Mouse (Mus musculus): ENCODE results near the gene Cdca5. TPM values are rescaled to one million over a fixed set of nuclear protein-coding genes. Genes with fewer than 3 reads are reported as not detected.

Gene Cdca5
- polyA plus RNA-seq, 1 experiment: 0.20 TPM

- Histone ChIP-seq H3K4me1 (ENCODE audit: control insufficient read depth, insufficient read depth, low read length) (0 out of 2 replicates have a peak, but pooled peaks cover 1% of the 10 kb centered on the region), H3K4me3 (replicated peaks; ENCODE audit: insufficient read depth, low read depth, low read length) (no peak overlapping the region), H3K27me3 (ENCODE audit: control insufficient read depth, insufficient read depth, low read length) (no peaks in the 10 kb centered on the region), H3K27ac (ENCODE audit: insufficient read depth, low read length) (no peak overlapping the region)
- DNase-seq: no peak
- TF ChIP-seq CTCF (IDR thresholded peaks at IDR 0.05; ENCODE audit: borderline replicate concordance, insufficient read depth, low read depth, low read length) (no peak), POLR2A (IDR thresholded peaks at IDR 0.05; ENCODE audit: borderline replicate concordance, insufficient read depth, low read length) (no peak)
- 94% methylated on average over 13 of the region's 13 CpGs for WGBS
Measured at GRCm38 (mm10) chr19:6088841-6089240, 4.1 kb downstream of the Cdca5 start.

- WGBS: 83% methylated on average over 7 of the region's 7 CpGs
- TF ChIP-seq POLR2A (IDR thresholded peaks at IDR 0.05; ENCODE audit: borderline replicate concordance, insufficient read depth, low read length): no peak
- TF ChIP-seq CTCF (IDR thresholded peaks at IDR 0.05; ENCODE audit: borderline replicate concordance, insufficient read depth, low read depth, low read length): no peak
- no peak within 1 kb of the TSS for H3K4me3 ChIP-seq (replicated peaks; ENCODE audit: insufficient read depth, low read depth, low read length)
Measured at GRCm38 (mm10) chr19:6094119-6094518, 9.3 kb downstream of the Cdca5 start, which contains the start of gene AC131692.1. AC131692.1 (plus strand) TSS chr19:6094419.

GRCm38 (mm10) chr19:6097847-6098246, 13.1 kb downstream of the Cdca5 start:
- Histone ChIP-seq H3K27me3 (ENCODE audit: control insufficient read depth, insufficient read depth, low read length) (no peaks in the 10 kb centered on the region), H3K4me1 (ENCODE audit: control insufficient read depth, insufficient read depth, low read length) (no peaks in the 10 kb centered on the region), H3K27ac (ENCODE audit: insufficient read depth, low read length) (no peak overlapping the region), H3K4me3 (replicated peaks; ENCODE audit: insufficient read depth, low read depth, low read length) (no peak overlapping the region)
- no peak for TF ChIP-seq POLR2A (IDR thresholded peaks at IDR 0.05; ENCODE audit: borderline replicate concordance, insufficient read depth, low read length)
- no peak for TF ChIP-seq CTCF (IDR thresholded peaks at IDR 0.05; ENCODE audit: borderline replicate concordance, insufficient read depth, low read depth, low read length)
- DNase-seq: no peak
- 84% methylated on average over 3 of the region's 3 CpGs for WGBS

More at GRCm38 (mm10) chr19:6094119-6094518, 9.3 kb downstream of the Cdca5 start, which contains the start of gene AC131692.1:
- Histone ChIP-seq H3K4me1 (ENCODE audit: control insufficient read depth, insufficient read depth, low read length) (no peaks in the 10 kb centered on the region), H3K27me3 (ENCODE audit: control insufficient read depth, insufficient read depth, low read length) (no peaks in the 10 kb centered on the region), H3K27ac (ENCODE audit: insufficient read depth, low read length) (no peak within 1 kb of the TSS)
- DNase-seq: no peak

GRCm38 (mm10) chr19:6101186-6101585, 16.4 kb downstream of the Cdca5 start:
- H3K27me3 ChIP-seq (ENCODE audit: control insufficient read depth, insufficient read depth, low read length): no peaks in the 10 kb centered on the region
- 75% methylated on average over 6 of the region's 6 CpGs for WGBS
- no peak overlapping the region for H3K27ac ChIP-seq (ENCODE audit: insufficient read depth, low read length)
- no peak overlapping the region for H3K4me3 ChIP-seq (replicated peaks; ENCODE audit: insufficient read depth, low read depth, low read length)
- H3K4me1 ChIP-seq (ENCODE audit: control insufficient read depth, insufficient read depth, low read length): no peaks in the 10 kb centered on the region
- TF ChIP-seq POLR2A (IDR thresholded peaks at IDR 0.05; ENCODE audit: borderline replicate concordance, insufficient read depth, low read length): no peak
- no peak for TF ChIP-seq CTCF (IDR thresholded peaks at IDR 0.05; ENCODE audit: borderline replicate concordance, insufficient read depth, low read depth, low read length)
- DNase-seq: no peak

GRCm38 (mm10) chr19:6102169-6102853, 17.5 kb downstream of the Cdca5 start:
- DNase-seq: no peak
- H3K4me3 ChIP-seq (replicated peaks; ENCODE audit: insufficient read depth, low read depth, low read length): no peak overlapping the region
- no peak overlapping the region for H3K27ac ChIP-seq (ENCODE audit: insufficient read depth, low read length)
- TF ChIP-seq POLR2A (IDR thresholded peaks at IDR 0.05; ENCODE audit: borderline replicate concordance, insufficient read depth, low read length) (no peak), CTCF (IDR thresholded peaks at IDR 0.05; ENCODE audit: borderline replicate concordance, insufficient read depth, low read depth, low read length) (no peak)
- H3K4me1 ChIP-seq (ENCODE audit: control insufficient read depth, insufficient read depth, low read length): no peaks in the 10 kb centered on the region
- H3K27me3 ChIP-seq (ENCODE audit: control insufficient read depth, insufficient read depth, low read length): no peaks in the 10 kb centered on the region
- WGBS: 68% methylated on average over 6 of the region's 6 CpGs

- WGBS: 88% methylated on average over 4 of the region's 4 CpGs
- H3K27me3 ChIP-seq (ENCODE audit: control insufficient read depth, insufficient read depth, low read length): no peaks in the 10 kb centered on the region
- no peak overlapping the region for H3K4me3 ChIP-seq (replicated peaks; ENCODE audit: insufficient read depth, low read depth, low read length)
- TF ChIP-seq CTCF (IDR thresholded peaks at IDR 0.05; ENCODE audit: borderline replicate concordance, insufficient read depth, low read depth, low read length) (no peak), POLR2A (IDR thresholded peaks at IDR 0.05; ENCODE audit: borderline replicate concordance, insufficient read depth, low read length) (no peak)
- no peak overlapping the region for H3K27ac ChIP-seq (ENCODE audit: insufficient read depth, low read length)
- no peak for DNase-seq
- H3K4me1 ChIP-seq (ENCODE audit: control insufficient read depth, insufficient read depth, low read length): no peaks in the 10 kb centered on the region
Measured at GRCm38 (mm10) chr19:6104476-6104875, 19.7 kb downstream of the Cdca5 start.

GRCm38 (mm10) chr19:6105586-6105985, 20.8 kb downstream of the Cdca5 start, which contains the start of gene Naaladl1:
Naaladl1 (plus strand) TSS chr19:6105782.
- no peak for DNase-seq
- Histone ChIP-seq H3K4me3 (replicated peaks; ENCODE audit: insufficient read depth, low read depth, low read length) (no peak within 1 kb of the TSS), H3K27me3 (ENCODE audit: control insufficient read depth, insufficient read depth, low read length) (no peaks in the 10 kb centered on the region), H3K4me1 (ENCODE audit: control insufficient read depth, insufficient read depth, low read length) (no peaks in the 10 kb centered on the region), H3K27ac (ENCODE audit: insufficient read depth, low read length) (no peak within 1 kb of the TSS)
- 88% methylated on average over 7 of the region's 7 CpGs for WGBS
- no peak for TF ChIP-seq POLR2A (IDR thresholded peaks at IDR 0.05; ENCODE audit: borderline replicate concordance, insufficient read depth, low read length)

- TF ChIP-seq CTCF (IDR thresholded peaks at IDR 0.05; ENCODE audit: borderline replicate concordance, insufficient read depth, low read depth, low read length) (no peak), POLR2A (IDR thresholded peaks at IDR 0.05; ENCODE audit: borderline replicate concordance, insufficient read depth, low read length) (no peak)
- Histone ChIP-seq H3K27ac (ENCODE audit: insufficient read depth, low read length) (no peak overlapping the region), H3K4me1 (ENCODE audit: control insufficient read depth, insufficient read depth, low read length) (peaks cover 10% of the 10 kb centered on the region), H3K27me3 (ENCODE audit: control insufficient read depth, insufficient read depth, low read length) (no peaks in the 10 kb centered on the region), H3K4me3 (replicated peaks; ENCODE audit: insufficient read depth, low read depth, low read length) (no peak overlapping the region)
- WGBS: 51% methylated on average over 6 of the region's 6 CpGs
- no peak for DNase-seq
Measured at GRCm38 (mm10) chr19:6113116-6113515, 28.3 kb downstream of the Cdca5 start.
